Mouse (Mus musculus) frontal cortex, postnatal 10 days (tissue): ENCODE measurements around the gene Sp9.

Experiments used
- DNase-seq, 2 experiments: peaks; one replicate each; pipeline ENCODE4 v3.0.0; 2022; ENCODE audit warnings: low spot score in 2 of 2, mixed read lengths in 1 of 2

Gene Sp9

GRCm38 (mm10) chr2:73312152-73313116 lies 40.7 kb downstream of the Sp9 start, which contains the start of the genes Scrn3 and Cir1:
Gene Scrn3 (plus strand): TSS chr2:73312601.
Gene Cir1 (minus strand): TSS chr2:73312701.
- peak; percentile 92 for DNase-seq

DNA sequence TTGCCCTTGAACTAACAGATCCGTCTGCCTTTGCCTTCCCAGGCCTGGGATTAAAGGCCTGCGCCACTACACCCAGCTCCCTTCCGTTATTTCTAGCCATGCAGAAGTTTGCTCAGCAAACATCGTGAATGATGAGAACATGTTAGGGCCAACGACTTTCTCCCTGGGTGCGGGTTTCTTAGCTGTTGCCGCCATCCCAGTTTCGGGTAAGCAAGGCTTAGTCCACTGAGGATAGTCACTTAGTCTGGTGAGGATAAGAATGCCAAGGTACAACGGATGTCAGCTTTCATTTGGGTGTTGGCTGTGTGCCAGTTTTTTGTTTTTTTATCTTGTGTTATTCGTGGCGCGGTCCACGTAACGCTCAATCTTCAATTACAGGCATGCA lies 41.4 kb downstream of the Sp9 start:
- peak in 1 of 2 experiments; percentile 16 for DNase-seq

GRCm38 (mm10) chr2:73314311-73314710 lies 42.6 kb downstream of the Sp9 start:
- DNase-seq: no peak

- DNase-seq: no peak
These were observed 45.7 kb downstream of the Sp9 start for GRCm38 (mm10) chr2:73317426-73317825.

DNA sequence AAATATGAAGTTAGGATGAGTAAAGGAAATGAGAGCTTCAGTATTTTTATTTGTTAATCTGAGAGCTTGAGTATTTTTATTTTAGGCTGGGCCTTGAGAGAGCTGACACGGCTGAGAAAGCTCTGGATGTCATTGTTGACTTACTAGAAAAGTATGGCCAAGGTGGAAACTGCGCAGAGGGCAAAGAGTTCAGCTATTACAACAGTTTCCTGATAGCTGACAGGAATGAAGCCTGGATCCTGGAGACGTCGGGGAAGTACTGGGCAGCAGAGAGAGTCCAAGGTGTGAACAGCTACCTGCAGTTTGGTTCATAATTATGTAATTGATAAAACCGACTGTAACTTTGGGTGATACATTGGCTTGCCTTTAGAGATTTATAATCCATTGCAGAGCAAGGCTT lies 47.5 kb downstream of the Sp9 start:
- no peak for DNase-seq

GRCm38 (mm10) chr2:73322991-73323390 lies 51.3 kb downstream of the Sp9 start:
- no peak for DNase-seq

- no peak for DNase-seq
These were observed 54.1 kb downstream of the Sp9 start for GRCm38 (mm10) chr2:73325871-73326270.
